Mouse (Mus musculus): Measurements from ENCODE around the gene Cyp2c23. TPM values are rescaled to one million over a fixed set of nuclear protein-coding genes. Genes with fewer than 3 reads are reported as not detected.

Cyp2c23 gene
- total RNA-seq (2018; cell fraction: chromatin; rRNA removed), result not detected
- under 1 TPM in 3 of 26 experiments, not detected in 23; 0.09 to 0.15 (median 0.09) TPM for total RNA-seq (2018; cell fraction: cytosol; rRNA removed)
- total RNA-seq (2018; cell fraction: nucleus; rRNA removed), result not detected
- polyA plus RNA-seq (2018), result 0.09 TPM in 1 of 3 replicates, not detected in the others

DNA sequence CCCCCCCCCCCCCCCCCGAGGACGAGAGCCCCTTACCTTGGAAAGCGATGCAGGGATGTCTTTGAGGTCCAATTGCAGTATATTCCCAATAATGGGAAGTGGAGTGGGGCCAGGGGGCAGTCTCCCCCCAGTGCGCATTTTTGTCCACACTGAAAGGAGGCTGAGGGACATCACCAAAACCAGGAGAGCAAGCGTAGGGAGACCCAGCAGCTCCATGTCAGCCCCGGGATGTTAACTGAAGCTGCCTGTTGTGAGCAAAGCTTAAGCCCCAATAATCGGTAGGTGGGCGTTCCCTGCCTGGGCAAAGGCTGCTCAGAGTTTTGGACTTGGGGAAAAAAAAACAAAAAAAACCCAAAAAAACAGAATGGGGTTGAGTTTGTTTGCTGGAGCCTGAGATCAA, at the start of gene Cyp2c23:
Cyp2c23 (minus strand) TSS at position 237 of the 400 bp plus-strand sequence.
- Histone ChIP-seq H3K79me2 (ENCODE audit: inconsistent target) (no peaks in the 10 kb centered on the region), H3K4me3 (ENCODE audit: inconsistent target) (no peak within 1 kb of the TSS), H3K36me3 (ENCODE audit: inconsistent target) (no peaks in the 10 kb centered on the region), H3K27ac (no peak within 1 kb of the TSS)
- WGBS (ENCODE audit: missing documents), result 94% methylated on average over 5 of the region's 8 CpGs

DNA sequence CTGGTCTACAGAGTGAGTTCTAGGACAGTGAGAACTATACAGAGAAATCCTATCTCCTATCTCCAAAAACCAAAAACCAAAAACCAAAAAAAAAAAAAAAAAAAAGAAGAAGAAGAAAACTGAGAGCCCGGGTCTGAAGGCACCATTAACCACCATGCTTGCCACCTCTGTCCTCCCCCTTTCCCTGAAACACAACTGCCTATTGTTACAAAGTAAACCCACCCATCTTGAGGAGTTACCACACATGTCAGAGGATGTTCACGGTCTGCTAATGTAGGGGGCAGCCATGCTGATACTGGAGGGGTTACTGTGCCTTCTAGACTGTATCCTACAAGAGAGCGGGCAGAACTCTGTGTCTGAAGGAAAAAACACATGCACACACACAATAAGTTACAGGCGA, 48.0 kb upstream of the Cyp2c23 start:
- Histone ChIP-seq H3K27ac (no peak overlapping the region), H3K4me3 (ENCODE audit: inconsistent target) (no peak overlapping the region), H3K36me3 (ENCODE audit: inconsistent target) (peaks cover 71% of the 10 kb centered on the region), H3K79me2 (ENCODE audit: inconsistent target) (no peaks in the 10 kb centered on the region)
- WGBS (ENCODE audit: missing documents), result 92% methylated on average over 4 of the region's 4 CpGs

- Histone ChIP-seq H3K4me3 (ENCODE audit: inconsistent target) (no peak overlapping the region), H3K79me2 (ENCODE audit: inconsistent target) (no peaks in the 10 kb centered on the region), H3K36me3 (ENCODE audit: inconsistent target) (peaks cover 67% of the 10 kb centered on the region), H3K27ac (no peak overlapping the region)
- WGBS (ENCODE audit: missing documents), result 94% methylated on average over 9 of the region's 9 CpGs
Observed at GRCm38 (mm10) chr19:44076457-44076856, 47.4 kb upstream of the Cyp2c23 start.

GRCm38 (mm10) chr19:44074986-44075385, 46.0 kb upstream of the Cyp2c23 start:
- H3K36me3 ChIP-seq (ENCODE audit: inconsistent target), result peaks cover 55% of the 10 kb centered on the region
- WGBS (ENCODE audit: missing documents), result 89% methylated on average over 11 of the region's 11 CpGs
- no peak overlapping the region for H3K27ac ChIP-seq
- H3K79me2 ChIP-seq (ENCODE audit: inconsistent target), result no peaks in the 10 kb centered on the region
- H3K4me3 ChIP-seq (ENCODE audit: inconsistent target), result no peak overlapping the region

DNA sequence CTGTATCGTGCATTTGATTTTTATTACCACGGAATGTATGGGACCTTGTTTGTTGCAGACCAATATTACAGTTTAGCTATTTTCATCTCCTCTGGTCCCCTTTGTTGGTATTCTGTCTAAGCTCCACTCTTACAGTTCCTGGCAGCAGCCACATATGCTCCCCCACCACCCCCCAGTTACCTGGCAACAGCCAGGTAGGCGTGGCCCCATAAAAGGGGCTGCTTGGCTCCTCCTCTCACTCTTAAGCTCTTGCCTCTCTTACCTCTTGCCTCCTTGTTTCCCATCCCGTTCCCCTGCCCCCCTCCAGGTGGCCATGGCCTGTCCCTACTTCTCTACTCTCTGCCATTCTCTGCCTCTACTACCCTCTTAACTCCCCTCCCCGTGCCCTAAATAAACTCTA, 42.2 kb upstream of the Cyp2c23 start:
- Histone ChIP-seq H3K79me2 (ENCODE audit: inconsistent target) (peaks cover 28% of the 10 kb centered on the region), H3K36me3 (ENCODE audit: inconsistent target) (peaks cover 22% of the 10 kb centered on the region; the same call in 1 of the 2 replicates)

DNA sequence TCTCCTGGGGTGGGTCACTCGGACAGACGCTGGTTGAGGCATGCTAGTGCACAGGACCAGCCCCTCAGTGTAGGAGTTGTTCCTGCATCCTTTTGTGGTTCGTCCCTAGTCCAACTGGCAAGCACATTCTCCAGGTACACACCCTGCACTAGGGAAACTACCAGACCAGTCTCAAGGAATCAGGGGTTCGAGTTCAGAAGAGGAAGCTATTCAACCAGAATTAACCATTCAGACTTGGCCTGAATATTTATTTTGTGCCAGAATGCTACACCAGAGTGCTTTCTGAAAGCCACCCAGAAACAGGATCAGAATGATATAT, 40.9 kb upstream of the Cyp2c23 start:
- no peak overlapping the region for H3K27ac ChIP-seq
- peaks cover 41% of the 10 kb centered on the region for H3K79me2 ChIP-seq (ENCODE audit: inconsistent target)
- peak overlapping the region; percentile 4; the same call in 1 of the 2 replicates for H3K4me3 ChIP-seq (ENCODE audit: inconsistent target)
- peaks cover 14% of the 10 kb centered on the region; the same call in 1 of the 2 replicates for H3K36me3 ChIP-seq (ENCODE audit: inconsistent target)
- WGBS (ENCODE audit: missing documents), result 8% methylated on average over 4 of the region's 4 CpGs

More for the DNA sequence above, 42.2 kb upstream of the Cyp2c23 start:
- WGBS (ENCODE audit: missing documents), result 95% methylated on average over 5 of the region's 5 CpGs
- H3K4me3 ChIP-seq (ENCODE audit: inconsistent target), result no peak overlapping the region
- no peak overlapping the region for H3K27ac ChIP-seq

DNA sequence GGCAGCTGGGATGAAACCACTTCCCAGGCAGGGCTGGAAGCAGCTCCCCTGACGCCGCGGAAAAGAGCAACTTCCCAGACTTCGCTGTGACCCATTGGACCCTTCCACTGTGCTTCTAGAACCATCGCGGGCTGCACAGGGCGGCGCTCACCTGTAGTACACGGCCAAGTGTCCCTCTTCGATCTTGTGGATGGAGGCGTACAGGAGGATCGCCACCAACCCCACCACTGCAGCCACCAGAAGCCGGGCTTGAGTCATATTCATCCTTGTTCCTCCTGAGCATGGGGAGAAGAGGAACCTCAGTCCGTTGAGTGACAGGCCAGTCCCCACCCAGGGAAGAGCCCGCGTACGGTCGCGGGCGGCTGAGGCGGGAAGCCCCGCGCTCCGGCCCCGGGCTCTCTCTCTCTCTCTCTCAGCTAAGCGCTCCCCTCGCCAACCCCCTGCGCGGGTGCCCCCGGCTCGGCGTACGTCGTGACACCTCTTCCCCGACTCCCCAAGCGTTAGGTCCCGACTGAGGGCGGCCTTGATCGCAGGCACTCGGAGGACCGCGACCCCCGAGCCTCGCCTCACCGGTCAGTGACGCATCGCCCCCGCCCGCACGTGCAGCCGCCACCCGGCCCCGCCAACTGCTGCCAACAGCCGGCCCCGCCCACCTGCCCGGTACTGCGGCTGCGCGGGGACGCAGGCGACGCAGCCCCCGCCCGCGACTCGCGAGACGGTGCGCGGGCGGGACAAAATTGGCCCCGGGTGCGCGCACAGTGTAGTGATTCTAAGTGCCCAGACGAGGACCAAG, 40.3 kb upstream of the Cyp2c23 start, which contains the start of gene Erlin1:
Erlin1 (minus strand) TSS at position 665 of the 793 bp plus-strand sequence.
- WGBS (ENCODE audit: missing documents), result 1% methylated on average over 66 of the region's 75 CpGs
- H3K79me2 ChIP-seq (ENCODE audit: inconsistent target), result peaks cover 46% of the 10 kb centered on the region
- H3K36me3 ChIP-seq (ENCODE audit: inconsistent target), result peaks cover 16% of the 10 kb centered on the region; the same call in 1 of the 2 replicates
- peak within 1 kb of the TSS; percentile 87 for H3K4me3 ChIP-seq (ENCODE audit: inconsistent target)
- peak within 1 kb of the TSS; percentile 73 for H3K27ac ChIP-seq

GRCm38 (mm10) chr19:44068232-44068631, 39.2 kb upstream of the Cyp2c23 start:
- Histone ChIP-seq H3K36me3 (ENCODE audit: inconsistent target) (peaks cover 17% of the 10 kb centered on the region; the same call in 1 of the 2 replicates), H3K79me2 (ENCODE audit: inconsistent target) (peaks cover 48% of the 10 kb centered on the region), H3K4me3 (ENCODE audit: inconsistent target) (peak overlapping the region; percentile 87), H3K27ac (no peak overlapping the region)
- WGBS (ENCODE audit: missing documents), result 51% methylated on average over 4 of the region's 4 CpGs

DNA sequence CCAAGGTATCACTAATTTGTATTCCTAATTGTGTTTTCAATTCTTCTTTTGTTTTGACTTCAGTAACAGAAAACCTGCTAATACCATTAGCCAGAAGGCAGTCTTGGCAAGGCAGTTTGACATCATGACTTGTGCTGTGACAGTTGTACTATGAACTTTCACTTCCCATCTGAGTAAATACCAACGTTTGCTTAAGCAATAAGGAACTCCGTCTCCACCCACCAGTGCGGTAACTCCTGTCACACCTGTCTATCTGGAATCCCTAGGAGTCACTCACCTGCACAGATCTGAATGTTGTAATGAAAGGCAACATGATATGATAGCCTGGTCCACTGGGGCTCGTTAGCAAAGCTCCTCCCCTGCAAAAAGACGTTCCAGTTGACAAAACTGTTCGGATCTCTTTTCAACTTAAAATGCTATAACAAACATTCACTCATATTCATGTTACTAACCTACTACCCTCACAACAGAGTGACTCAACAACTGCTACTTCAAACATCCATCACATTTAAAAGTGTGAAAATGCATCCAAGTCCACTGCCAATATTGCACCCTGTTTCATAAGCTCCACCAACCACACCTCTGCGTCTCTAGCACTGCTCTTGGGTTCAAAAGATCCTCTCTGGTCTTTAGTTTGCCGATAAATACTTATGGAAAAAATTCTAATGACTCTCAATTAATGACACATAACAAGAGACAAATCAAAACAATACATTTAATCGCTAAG, 38.5 kb upstream of the Cyp2c23 start:
- Histone ChIP-seq H3K4me3 (ENCODE audit: inconsistent target) (no peak overlapping the region), H3K27ac (no peak overlapping the region), H3K79me2 (ENCODE audit: inconsistent target) (peaks cover 48% of the 10 kb centered on the region), H3K36me3 (ENCODE audit: inconsistent target) (peaks cover 14% of the 10 kb centered on the region; the same call in 1 of the 2 replicates)
- WGBS (ENCODE audit: missing documents), result 38% methylated on average over 9 of the region's 9 CpGs

GRCm38 (mm10) chr19:44064734-44065133, 35.7 kb upstream of the Cyp2c23 start:
- peaks cover 48% of the 10 kb centered on the region for H3K79me2 ChIP-seq (ENCODE audit: inconsistent target)
- H3K27ac ChIP-seq, result no peak overlapping the region
- no peak overlapping the region for H3K4me3 ChIP-seq (ENCODE audit: inconsistent target)
- H3K36me3 ChIP-seq (ENCODE audit: inconsistent target), result peaks cover 37% of the 10 kb centered on the region
- 95% methylated on average over 2 of the region's 2 CpGs for WGBS (ENCODE audit: missing documents)

DNA sequence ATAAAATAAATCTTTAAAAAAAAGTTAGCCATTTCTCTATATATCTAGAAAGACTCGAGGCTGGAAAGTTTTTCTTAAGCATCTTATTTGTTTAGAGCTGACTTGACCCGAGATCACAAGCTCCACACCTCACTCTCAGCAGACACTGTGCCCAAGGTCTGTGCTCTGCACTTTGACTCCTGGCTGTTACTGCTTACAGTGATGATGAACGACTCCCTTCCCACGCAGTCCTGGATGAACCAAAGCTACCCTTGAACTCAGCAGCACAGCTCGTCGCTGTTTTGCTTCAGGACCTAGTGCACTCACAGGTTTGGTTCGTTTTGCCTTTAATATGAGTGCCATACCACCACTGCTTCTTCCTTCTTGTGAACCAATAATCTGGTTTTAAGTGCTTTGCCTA, 34.8 kb upstream of the Cyp2c23 start:
- Histone ChIP-seq H3K36me3 (ENCODE audit: inconsistent target) (peaks cover 44% of the 10 kb centered on the region), H3K79me2 (ENCODE audit: inconsistent target) (peaks cover 45% of the 10 kb centered on the region)
- WGBS (ENCODE audit: missing documents), result 92% methylated on average over 7 of the region's 7 CpGs

GRCm38 (mm10) chr19:44060226-44060625, 31.2 kb upstream of the Cyp2c23 start:
- Histone ChIP-seq H3K4me3 (ENCODE audit: inconsistent target) (no peak overlapping the region), H3K36me3 (ENCODE audit: inconsistent target) (peaks cover 70% of the 10 kb centered on the region), H3K79me2 (ENCODE audit: inconsistent target) (peaks cover 11% of the 10 kb centered on the region), H3K27ac (no peak overlapping the region)
- 88% methylated on average over 3 of the region's 3 CpGs for WGBS (ENCODE audit: missing documents)

More for the DNA sequence above, 34.8 kb upstream of the Cyp2c23 start:
- no peak overlapping the region for H3K4me3 ChIP-seq (ENCODE audit: inconsistent target)
- no peak overlapping the region for H3K27ac ChIP-seq

DNA sequence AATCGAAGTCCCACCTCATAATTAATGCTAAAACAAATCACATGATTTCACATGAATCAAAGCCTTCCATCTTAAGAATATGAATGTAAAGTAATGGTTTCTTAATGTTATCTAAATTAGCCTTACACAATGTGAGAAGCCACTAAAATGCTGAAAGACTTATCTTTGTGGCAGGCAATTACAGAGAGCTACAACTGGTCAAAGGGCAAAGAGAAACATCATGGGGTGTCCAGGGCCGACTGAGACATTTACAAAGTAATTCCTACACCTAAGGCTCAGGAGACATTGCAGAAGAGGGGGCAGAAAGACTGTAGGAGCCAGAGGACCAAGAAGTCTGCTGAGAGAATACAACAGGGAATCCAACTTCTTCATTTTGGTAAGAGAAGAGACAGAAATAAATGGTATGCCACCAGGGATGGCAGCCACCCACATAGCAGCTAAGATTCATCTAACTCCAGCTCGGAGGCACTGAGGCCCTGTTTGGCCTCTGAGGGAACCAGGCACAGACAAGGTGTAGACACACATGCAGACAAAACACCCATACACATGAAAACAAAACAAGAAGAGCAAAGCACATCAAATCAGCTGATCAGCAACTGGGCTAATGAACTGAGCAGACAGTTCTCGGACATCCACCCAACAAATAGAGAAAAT, 26.3 kb upstream of the Cyp2c23 start:
- H3K79me2 ChIP-seq (ENCODE audit: inconsistent target), result no peaks in the 10 kb centered on the region
- peaks cover 49% of the 10 kb centered on the region for H3K36me3 ChIP-seq (ENCODE audit: inconsistent target)
- no peak overlapping the region for H3K27ac ChIP-seq
- 96% methylated on average over 4 of the region's 4 CpGs for WGBS (ENCODE audit: missing documents)
- H3K4me3 ChIP-seq (ENCODE audit: inconsistent target), result no peak overlapping the region

- Histone ChIP-seq H3K4me3 (ENCODE audit: inconsistent target) (no peak overlapping the region), H3K27ac (no peak overlapping the region), H3K79me2 (ENCODE audit: inconsistent target) (no peaks in the 10 kb centered on the region), H3K36me3 (ENCODE audit: inconsistent target) (peaks cover 31% of the 10 kb centered on the region)
- WGBS (ENCODE audit: missing documents), result 94% methylated on average over 3 of the region's 4 CpGs
Observed at GRCm38 (mm10) chr19:44050388-44050787, 21.4 kb upstream of the Cyp2c23 start.
